Comparison of ENCODE assay signal across 17 mouse cellular contexts in genomic region chr12:72843135-72843534, GRCm38 (mm10).
DNase-seq lines count a peak whose midpoint lies in the region; ATAC-seq and TF ChIP-seq lines count a peak whose summit lies in the region.
"Had no signal": no experiment of that assay in that cellular context is flagged by ENCODE, and none has a peak within 500 bp of the region (broad histone marks: within the 10 kb centered on the region; RNA-seq: fewer than 3 reads in every experiment).

No protein-coding gene starts in this region.

- no peaks in the 10 kb centered on the region for H3K9me3 ChIP-seq in lung, embryonic 14.5 days (ENCODE audit: low read depth, low read length)
- peaks cover 10% of the 10 kb centered on the region for H3K9me3 ChIP-seq in CH12.LX (replicated peaks; ENCODE audit: low read length)

- TF ChIP-seq POLR2A in heart, adult 2 months (IDR thresholded peaks at IDR 0.05; ENCODE audit: insufficient read depth, low read depth, low read length): no peak
- no peak for TF ChIP-seq POLR2A in CH12.LX (IDR thresholded peaks at IDR 0.05; ENCODE audit: low read depth, low read length)

- TF ChIP-seq CTCF in heart, adult 2 months (IDR thresholded peaks at IDR 0.05): peak; percentile 50
- peak; percentile 27 for TF ChIP-seq CTCF in lung, embryonic 14.5 days (IDR thresholded peaks at IDR 0.05; ENCODE audit: low read depth)
- peak; percentile 17 to 34; a peak in 1 of 4 replicates for TF ChIP-seq CTCF in CH12.LX (conservative IDR thresholded peaks at IDR 0.05 in 1 of 2, IDR thresholded peaks at IDR 0.05 in 1 of 2; ENCODE audit: low read depth in 2 of 2, low read length in 2 of 2)

- intact Hi-C loops in heart, adult 2 months (cut with DNase I): loop anchor here (10.0 kb wide), 2 partner anchors 328 to 832 kb away; no protein-coding TSS in a partner anchor
- intact Hi-C loops in heart, postnatal 25 days (cut with DNase I): loop anchor here (5.0 kb wide), 1 partner anchor 81 kb away; no protein-coding TSS in a partner anchor

- no peak; the same call in none of the 2 replicates for TF ChIP-seq RAD21 in CH12.LX (IDR thresholded peaks at IDR 0.05; ENCODE audit: low read depth, low read length)

- no peak overlapping the region for H3K9ac ChIP-seq in heart, adult 2 months (ENCODE audit: low read depth, low read length)
- no peak overlapping the region for H3K9ac ChIP-seq in lung, embryonic 14.5 days
- no peak overlapping the region for H3K9ac ChIP-seq in CH12.LX (ENCODE audit: insufficient read depth, low read depth)
- H3K9ac ChIP-seq: embryonic facial prominence, embryonic 13.5 days had no signal

- WGBS in heart, adult 2 months: 86% methylated on average over 4 of the region's 4 CpGs
- WGBS in lung, embryonic 14.5 days: 85% methylated on average over 4 of the region's 4 CpGs

- no peak overlapping the region for H3K4me2 ChIP-seq in lung, embryonic 14.5 days
- no peak overlapping the region for H3K4me2 ChIP-seq in CH12.LX (ENCODE audit: insufficient read depth, low read depth, poor library complexity, severe bottlenecking)

- no peaks in the 10 kb centered on the region for H3K36me3 ChIP-seq in heart, adult 2 months (ENCODE audit: control insufficient read depth, insufficient read depth, low read length)
- no peaks in the 10 kb centered on the region for H3K36me3 ChIP-seq in lung, embryonic 14.5 days (ENCODE audit: insufficient read depth)
- no peaks in the 10 kb centered on the region for H3K36me3 ChIP-seq in CH12.LX (replicated peaks in 1 of 2; ENCODE audit: control insufficient read depth in 1 of 2, insufficient read depth in 1 of 2, low read length in 1 of 2)
- H3K36me3 ChIP-seq: embryonic facial prominence, embryonic 13.5 days; forebrain, embryonic 10.5 days had no signal

- DNase-seq in heart, adult 2 months: no peak
- DNase-seq in heart, postnatal 25 days (ENCODE audit: low spot score): no peak
- no peak for DNase-seq in lung, embryonic 14.5 days
- no peak for DNase-seq in lung, postnatal 36 days
- DNase-seq in CH12.LX (ENCODE audit: extremely low read depth): no peak
- DNase-seq in naive thymus-derived CD4-positive, alpha-beta T cell, adult 2 months (ENCODE audit: low read depth): peak; percentile 26
- no peak for DNase-seq in cerebellum, adult 8-10 months
- DNase-seq: adrenal gland, postnatal 10 days; heart, postnatal 36 days; kidney, postnatal 10 days; layer of hippocampus, adult 9-11 months; right cerebral cortex, adult 18-20 months; thymus, adult 18-20 months had no signal

- no peaks in the 10 kb centered on the region for H3K79me2 ChIP-seq in heart, adult 2 months (replicated peaks; ENCODE audit: control insufficient read depth, insufficient read depth, low read length)
- no peaks in the 10 kb centered on the region for H3K79me2 ChIP-seq in CH12.LX (replicated peaks; ENCODE audit: control insufficient read depth, extremely low read depth, insufficient read depth, poor library complexity, severe bottlenecking)

- peaks cover 3% of the 10 kb centered on the region for H3K4me1 ChIP-seq in heart, adult 2 months (ENCODE audit: control insufficient read depth, insufficient read depth, low read length)
- peaks cover 5% of the 10 kb centered on the region; the same call in 1 of the 2 replicates for H3K4me1 ChIP-seq in lung, embryonic 14.5 days (ENCODE audit: insufficient read depth)
- peaks cover 6 to 22% of the 10 kb centered on the region in 2 experiments for H3K4me1 ChIP-seq in CH12.LX (ENCODE audit: control insufficient read depth in 1 of 2, insufficient read depth in 2 of 2)

- H3K4me3 ChIP-seq in heart, adult 2 months: no peak overlapping the region
- H3K4me3 ChIP-seq in lung, embryonic 14.5 days (ENCODE audit: low read depth, low read length): no peak overlapping the region
- H3K4me3 ChIP-seq in CH12.LX (replicated peaks in 1 of 3; ENCODE audit: low read depth in 2 of 3, low read length in 2 of 3, poor library complexity in 1 of 3): no peak overlapping the region

- no peak for ATAC-seq in lung, embryonic 14.5 days (ENCODE audit: insufficient read depth)
- no peak for ATAC-seq in cerebellum, adult (ENCODE audit: insufficient number of reproducible peaks, low FRiP score, low TSS enrichment)

- in situ Hi-C loops in CH12.LX (cut with MboI; ENCODE audit: low pct_ligation_motif_present, low pct_unique_long_range_greater_than_20kb, low sequenced_read_pairs): loop anchor here (5.0 to 25.0 kb wide), 2 partner anchors 134 to 669 kb away; no protein-coding TSS in a partner anchor

- dilution Hi-C loops in CH12.LX (cut with MboI; ENCODE audit: extremely low pct_ligation_motif_present, extremely low pct_unique_long_range_greater_than_20kb, low sequenced_read_pairs): no loop called here

- H3K27me3 ChIP-seq in heart, adult 2 months (ENCODE audit: control insufficient read depth, insufficient read depth, low read length): no peaks in the 10 kb centered on the region
- H3K27me3 ChIP-seq in lung, embryonic 14.5 days (ENCODE audit: insufficient read depth, low read length): peaks cover 11% of the 10 kb centered on the region
- H3K27me3 ChIP-seq in CH12.LX (replicated peaks): no peaks in the 10 kb centered on the region

- TF ChIP-seq EP300 in heart, adult 2 months (IDR thresholded peaks at IDR 0.05; ENCODE audit: insufficient read depth, low read depth, low read length): no peak
- no peak for TF ChIP-seq EP300 in CH12.LX (IDR thresholded peaks at IDR 0.05; ENCODE audit: low read length)

- no peak overlapping the region for H3K27ac ChIP-seq in heart, adult 2 months
- no peak overlapping the region for H3K27ac ChIP-seq in lung, embryonic 14.5 days (ENCODE audit: low read depth)
- H3K27ac ChIP-seq in CH12.LX (ENCODE audit: insufficient read depth, low read depth): no peak overlapping the region
- H3K27ac ChIP-seq: hindbrain, postnatal 0 days had no signal

TF ChIP-seq in CH12.LX, 34 proteins besides CTCF, POLR2A, EP300 and RAD21:
- TF ChIP-seq MXI1 (IDR thresholded peaks at IDR 0.05; ENCODE audit: low read depth, low read length): no peak
- no peak for TF ChIP-seq IRF4 (IDR thresholded peaks at IDR 0.05; ENCODE audit: low read depth, low read length)
- no peak for TF ChIP-seq SIN3A (IDR thresholded peaks at IDR 0.05; ENCODE audit: low read length)
- TF ChIP-seq TBP (conservative IDR thresholded peaks at IDR 0.05; ENCODE audit: low read depth, low read length): no peak
- TF ChIP-seq ZC3H11A (IDR thresholded peaks at IDR 0.05; ENCODE audit: low read depth, low read length): no peak
